Mouse (Mus musculus) CH12.LX (cell line): ENCODE measurements at regions not wholly inside any gene's neighbourhood (a gene's known extent, or its start where the extent isn't known, plus 50 kb on each side); places are given as distances from the start of the nearest gene placed in this dataset.

Experiments
- CTCF ChIP-seq, 2 experiments: IDR thresholded peaks in 1 of 2; conservative IDR thresholded peaks in 1 of 2; 2 replicates each; pipeline ENCODE4 v1.5.1; 2011 to 2012; ENCODE audit warnings: low read depth in 2 of 2, low read length in 2 of 2, improper control_type of control experiment in 1 of 2, inconsistent platforms in 1 of 2, mild to moderate bottlenecking in 1 of 2, moderate library complexity in 1 of 2
- HCFC1 ChIP-seq: IDR thresholded peaks from 2 replicates; pipeline ENCODE4 v1.6.1; 2012; ENCODE audit warnings: low read depth, mild to moderate bottlenecking, inconsistent platforms, low read length, improper control_type of control experiment
- MAFK ChIP-seq: IDR thresholded peaks from 2 replicates; pipeline ENCODE4 v1.6.1; 2011; ENCODE audit warnings: low read length, improper control_type of control experiment; ENCODE audit not compliant: insufficient replicate concordance
- MEF2A ChIP-seq: IDR thresholded peaks from 2 replicates; pipeline ENCODE4 v1.6.1; 2014; ENCODE audit warnings: low read depth, mild to moderate bottlenecking, inconsistent platforms, low read length, improper control_type of control experiment, borderline replicate concordance
- MXI1 ChIP-seq: IDR thresholded peaks from 2 replicates; pipeline ENCODE4 v1.6.1; 2011; ENCODE audit warnings: mild to moderate bottlenecking, low read depth, low read length, improper control_type of control experiment
- MYC ChIP-seq: IDR thresholded peaks from 2 replicates; pipeline ENCODE4 v1.6.1; 2011; ENCODE audit warnings: low read depth, mild to moderate bottlenecking, improper control_type of control experiment, low read length
- NELFE ChIP-seq: IDR thresholded peaks from 2 replicates; pipeline ENCODE4 v1.6.1; 2011; ENCODE audit warnings: low read depth, low read length, improper control_type of control experiment
- POLR2A ChIP-seq: IDR thresholded peaks from 2 replicates; pipeline ENCODE4 v1.6.1; 2011; ENCODE audit warnings: low read depth, mild to moderate bottlenecking, improper control_type of control experiment, low read length
- RCOR1 ChIP-seq: conservative IDR thresholded peaks from 2 replicates; pipeline ENCODE4 v1.6.1; 2012; ENCODE audit warnings: low read depth, mild to moderate bottlenecking, inconsistent platforms, low read length, improper control_type of control experiment
- TBP ChIP-seq: conservative IDR thresholded peaks from 2 replicates; pipeline ENCODE4 v1.6.1; 2011; ENCODE audit warnings: low read depth, low read length, improper control_type of control experiment
- USF1 ChIP-seq: IDR thresholded peaks from 2 replicates; pipeline ENCODE4 v1.6.1; 2014; ENCODE audit warnings: low read depth, mild to moderate bottlenecking, inconsistent platforms, low read length, improper control_type of control experiment
- ZC3H11A ChIP-seq: IDR thresholded peaks from 2 replicates; pipeline ENCODE4 v1.6.1; 2012; ENCODE audit warnings: low read depth, mild to moderate bottlenecking, inconsistent platforms, low read length, improper control_type of control experiment

- TF ChIP-seq CTCF (conservative IDR thresholded peaks at IDR 0.05 in 1 of 2, IDR thresholded peaks at IDR 0.05 in 1 of 2; ENCODE audit: low read depth in 2 of 2, low read length in 2 of 2) (no peak), MYC (no peak), USF1 (no peak), HCFC1 (no peak), TBP (no peak), MEF2A (no peak), MAFK (no peak), NELFE (no peak), POLR2A (no peak), RCOR1 (no peak), MXI1 (no peak), ZC3H11A (no peak)
Observed at GRCm38 (mm10) chr14:68196762-68197469, 1097.2 kb downstream of the Synb start.
